Mouse (Mus musculus) cerebellum, postnatal 25 days (tissue): ENCODE data around the gene Arhgap40.

Experiments
- DNase-seq, 2 experiments: peaks; one replicate each; pipeline ENCODE4 v3.0.0; 2021; ENCODE audit warnings: mixed read lengths in 2 of 2

Arhgap40 gene

GRCm38 (mm10) chr2:158512528-158512927 lies at the start of gene Arhgap40:
Gene Arhgap40 (plus strand): TSS chr2:158512796.
- no peak for DNase-seq

GRCm38 (mm10) chr2:158474159-158474558 lies 38.4 kb upstream of the Arhgap40 start:
- no peak for DNase-seq

- DNase-seq: no peak
Observed at GRCm38 (mm10) chr2:158477640-158478039, 35.0 kb upstream of the Arhgap40 start.

GRCm38 (mm10) chr2:158498457-158498856 lies 14.1 kb upstream of the Arhgap40 start:
- no peak for DNase-seq

GRCm38 (mm10) chr2:158501836-158502812 lies 10.5 kb upstream of the Arhgap40 start, which contains the start of gene Adig:
Gene Adig (plus strand): TSS chr2:158502612.
- DNase-seq: no peak

GRCm38 (mm10) chr2:158503226-158503625 lies 9.4 kb upstream of the Arhgap40 start:
- no peak for DNase-seq

- DNase-seq: no peak
Observed at GRCm38 (mm10) chr2:158503671-158504070, 8.9 kb upstream of the Arhgap40 start.

GRCm38 (mm10) chr2:158506475-158506874 lies 6.1 kb upstream of the Arhgap40 start:
- DNase-seq: no peak

GRCm38 (mm10) chr2:158507046-158507445 lies 5.5 kb upstream of the Arhgap40 start:
- no peak for DNase-seq

GRCm38 (mm10) chr2:158510665-158511064 lies 1.9 kb upstream of the Arhgap40 start:
- peak in 1 of 2 experiments; percentile 33 for DNase-seq

- no peak for DNase-seq
Observed at GRCm38 (mm10) chr2:158513821-158514336, 1.3 kb downstream of the Arhgap40 start.

- no peak for DNase-seq
Observed at GRCm38 (mm10) chr2:158518583-158518982, 6.0 kb downstream of the Arhgap40 start.

- DNase-seq: no peak
Observed at GRCm38 (mm10) chr2:158519071-158519470, 6.5 kb downstream of the Arhgap40 start.

- no peak for DNase-seq
Observed at GRCm38 (mm10) chr2:158519800-158520199, 7.2 kb downstream of the Arhgap40 start.

- DNase-seq: no peak
Observed at GRCm38 (mm10) chr2:158523060-158523459, 10.5 kb downstream of the Arhgap40 start.

GRCm38 (mm10) chr2:158524129-158524860 lies 11.7 kb downstream of the Arhgap40 start:
- DNase-seq: no peak

- DNase-seq: peak; percentile 60 to 73
Observed at GRCm38 (mm10) chr2:158534090-158534489, 21.5 kb downstream of the Arhgap40 start.

- DNase-seq: no peak
Observed at GRCm38 (mm10) chr2:158534559-158534958, 22.0 kb downstream of the Arhgap40 start.

- peak in 1 of 2 experiments; percentile 45 for DNase-seq
Observed at GRCm38 (mm10) chr2:158539433-158540305, 27.1 kb downstream of the Arhgap40 start.

GRCm38 (mm10) chr2:158541286-158541685 lies 28.7 kb downstream of the Arhgap40 start:
- no peak for DNase-seq

- no peak for DNase-seq
Observed at GRCm38 (mm10) chr2:158545266-158545665, 32.7 kb downstream of the Arhgap40 start.

- DNase-seq: peak; percentile 71 to 83
Observed at GRCm38 (mm10) chr2:158546751-158547150, 34.2 kb downstream of the Arhgap40 start.
